Mouse (Mus musculus) ES-Bruce4 (cell line): ENCODE measurements around the gene Tmem184b. TPM values are rescaled to one million over a fixed set of nuclear protein-coding genes. Genes with fewer than 3 reads are reported as not detected.
A peak's percentile ranks its signal among the peaks of the same experiment; 100 is the strongest.

ENCODE experiments used
- H3K27ac ChIP-seq: 2 replicates; pipeline ENCODE4 v1.5.1; 2012; ENCODE audit warnings: low read length, inconsistent platforms; ENCODE audit not compliant: insufficient read depth
- H3K27me3 ChIP-seq: 2 replicates; pipeline ENCODE4 v1.6.1; 2012; ENCODE audit warnings: mild to moderate bottlenecking, low read length, inconsistent platforms; ENCODE audit not compliant: control insufficient read depth, poor library complexity, insufficient read depth, severe bottlenecking
- H3K36me3 ChIP-seq: 2 replicates; pipeline ENCODE4 v1.6.1; 2012; ENCODE audit warnings: inconsistent platforms, mild to moderate bottlenecking, low read length, moderate library complexity; ENCODE audit not compliant: control insufficient read depth, poor library complexity, insufficient read depth, severe bottlenecking
- H3K4me1 ChIP-seq: one replicate; pipeline ENCODE4 v1.8.1; 2011; ENCODE audit warnings: low read length; ENCODE audit not compliant: control insufficient read depth, insufficient read depth
- H3K4me3 ChIP-seq: 2 replicates; pipeline ENCODE4 v1.5.1; 2011; ENCODE audit warnings: low read depth, mild to moderate bottlenecking, low read length
- H3K9ac ChIP-seq: 2 replicates; pipeline ENCODE4 v1.6.1; 2012; ENCODE audit warnings: low read depth, mild to moderate bottlenecking, inconsistent platforms; ENCODE audit not compliant: poor library complexity, severe bottlenecking
- H3K9me3 ChIP-seq: replicated peaks from 2 replicates; pipeline ENCODE4 v1.6.1; 2012; ENCODE audit warnings: mild to moderate bottlenecking, low read length, inconsistent platforms; ENCODE audit not compliant: control insufficient read depth, poor library complexity, insufficient read depth, severe bottlenecking
- CTCF ChIP-seq: IDR thresholded peaks from one replicate; pipeline ENCODE4 v1.8.1; 2011; ENCODE audit warnings: low read depth, low read length
- EP300 ChIP-seq: IDR thresholded peaks from 2 replicates; pipeline ENCODE4 v1.6.1; 2011; ENCODE audit warnings: low read depth, low read length; ENCODE audit not compliant: insufficient read depth
- POLR2A ChIP-seq: IDR thresholded peaks from one replicate; pipeline ENCODE4 v1.8.1; 2011; ENCODE audit warnings: low read length; ENCODE audit not compliant: insufficient read depth
- polyA plus RNA-seq: library from polyadenylated mRNA; stranded (reverse); fragments of >200 nt; gene quantifications from 2 replicates; pipeline ENCODE4 v1.2.4, GENCODE M21; 2011; ENCODE audit warnings: low read depth; ENCODE audit not compliant: missing spikeins, insufficient read depth, insufficient read length

Gene Tmem184b
- polyA plus RNA-seq, 1 experiment: 59.6 TPM

- no peak overlapping the region for H3K27ac ChIP-seq
- H3K4me1 ChIP-seq: peaks cover 5% of the 10 kb centered on the region
- H3K27me3 ChIP-seq: no peaks in the 10 kb centered on the region
- H3K4me3 ChIP-seq: no peak overlapping the region
- H3K9ac ChIP-seq: no peak overlapping the region
- TF ChIP-seq POLR2A: no peak
- H3K9me3 ChIP-seq: no peaks in the 10 kb centered on the region
- peaks cover 11% of the 10 kb centered on the region for H3K36me3 ChIP-seq
Measured at GRCm38 (mm10) chr15:79364120-79364519, 39.2 kb downstream of the Tmem184b start.

- Histone ChIP-seq H3K9ac (no peak overlapping the region), H3K9me3 (no peaks in the 10 kb centered on the region), H3K36me3 (peaks cover 8% of the 10 kb centered on the region; the same call in 1 of the 2 replicates), H3K4me3 (no peak overlapping the region), H3K27ac (no peak overlapping the region), H3K4me1 (peaks cover 7% of the 10 kb centered on the region), H3K27me3 (no peaks in the 10 kb centered on the region)
- TF ChIP-seq EP300 (no peak), POLR2A (no peak), CTCF (no peak)
Measured at GRCm38 (mm10) chr15:79361023-79361422, 42.3 kb downstream of the Tmem184b start.

DNA sequence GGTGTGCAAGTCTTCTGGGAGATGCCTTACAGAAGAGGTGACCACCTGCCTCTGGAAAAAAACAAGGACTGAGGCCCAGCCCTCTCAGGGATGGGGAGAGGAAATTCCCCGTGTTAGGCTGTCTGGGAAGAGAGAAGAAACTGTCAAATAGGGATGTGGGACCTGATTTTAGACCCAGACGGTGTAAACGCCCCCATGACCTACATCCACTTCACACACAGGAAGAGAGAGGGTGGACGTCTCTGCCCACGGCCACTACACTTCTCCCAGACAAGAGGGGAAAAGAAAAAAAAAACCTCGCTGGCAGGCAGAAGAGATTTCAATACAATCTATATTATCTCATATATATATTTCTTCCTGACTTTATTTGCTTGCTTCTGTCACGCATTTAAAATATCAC lies 43.0 kb downstream of the Tmem184b start:
- Histone ChIP-seq H3K9ac (no peak overlapping the region), H3K4me3 (no peak overlapping the region), H3K4me1 (peaks cover 7% of the 10 kb centered on the region), H3K27me3 (no peaks in the 10 kb centered on the region), H3K9me3 (no peaks in the 10 kb centered on the region), H3K36me3 (peaks cover 8% of the 10 kb centered on the region; the same call in 1 of the 2 replicates), H3K27ac (peak overlapping the region; percentile 17; the same call in 1 of the 2 replicates)
- no peak for TF ChIP-seq EP300
- no peak for TF ChIP-seq POLR2A
- no peak for TF ChIP-seq CTCF

DNA sequence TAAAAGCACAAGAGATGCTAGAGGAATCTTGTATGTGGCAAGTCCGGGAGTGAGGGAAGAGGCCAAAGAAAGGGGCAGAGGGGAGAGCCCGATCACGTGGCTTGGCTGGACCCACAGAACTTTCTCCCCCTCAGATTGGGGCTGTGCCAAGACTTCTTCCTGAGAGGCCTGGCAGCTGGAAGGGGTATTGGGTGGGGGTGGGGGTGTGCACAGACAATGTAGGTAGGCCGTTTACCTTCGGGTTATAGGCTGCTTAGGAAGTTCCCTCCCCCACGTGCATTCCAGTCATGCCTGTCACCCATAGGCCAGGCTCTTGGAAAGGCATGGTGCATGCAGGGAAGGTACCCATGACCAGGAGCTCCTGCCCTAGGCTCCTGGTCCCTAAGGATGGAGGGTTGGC lies 43.4 kb downstream of the Tmem184b start:
- no peak overlapping the region for H3K9ac ChIP-seq
- H3K27me3 ChIP-seq: no peaks in the 10 kb centered on the region
- H3K9me3 ChIP-seq: no peaks in the 10 kb centered on the region
- no peak overlapping the region for H3K4me3 ChIP-seq
- H3K36me3 ChIP-seq: peaks cover 5% of the 10 kb centered on the region; the same call in 1 of the 2 replicates
- H3K27ac ChIP-seq: peak overlapping the region; percentile 17; the same call in 1 of the 2 replicates
- H3K4me1 ChIP-seq: peaks cover 7% of the 10 kb centered on the region
- peak; percentile 74; the same call in 1 of the 2 replicates for TF ChIP-seq EP300
- no peak for TF ChIP-seq CTCF
- TF ChIP-seq POLR2A: no peak

GRCm38 (mm10) chr15:79357974-79358690 lies 45.2 kb downstream of the Tmem184b start:
- H3K36me3 ChIP-seq: peaks cover 5% of the 10 kb centered on the region; the same call in 1 of the 2 replicates
- H3K9ac ChIP-seq: no peak overlapping the region
- TF ChIP-seq EP300 (no peak), CTCF (no peak), POLR2A (no peak)
- H3K9me3 ChIP-seq: no peaks in the 10 kb centered on the region
- no peak overlapping the region for H3K4me3 ChIP-seq
- no peaks in the 10 kb centered on the region for H3K27me3 ChIP-seq
- no peak overlapping the region for H3K27ac ChIP-seq
- H3K4me1 ChIP-seq: peaks cover 7% of the 10 kb centered on the region
